Mouse (Mus musculus): Measurements from ENCODE around the gene Pom121l2.

Gene Pom121l2

GRCm38 (mm10) chr13:21980981-21981802, at the start of gene Pom121l2:
Gene Pom121l2 (plus strand): TSS chr13:21981194.
- in situ Hi-C loops (cut with MboI; ENCODE audit: low pct_unique_long_range_greater_than_20kb in 1 of 2, low sequenced_read_pairs in 2 of 2, unreplicated experiment in 1 of 2) = no loop called here

GRCm38 (mm10) chr13:21931740-21932139, 49.3 kb upstream of the Pom121l2 start:
- in situ Hi-C loops (cut with MboI; ENCODE audit: low pct_unique_long_range_greater_than_20kb in 1 of 2, low sequenced_read_pairs in 2 of 2, unreplicated experiment in 1 of 2) = loop anchor here (10.0 to 25.0 kb wide), 4 partner anchors 669 to 1503 kb away; no protein-coding TSS in a partner anchor

GRCm38 (mm10) chr13:21933626-21934548, 47.1 kb upstream of the Pom121l2 start:
- in situ Hi-C loops (cut with MboI; ENCODE audit: low pct_unique_long_range_greater_than_20kb in 1 of 2, low sequenced_read_pairs in 2 of 2, unreplicated experiment in 1 of 2) = loop anchor here (10.0 to 25.0 kb wide), 4 partner anchors 672 to 1501 kb away; no protein-coding TSS in a partner anchor

- in situ Hi-C loops (cut with MboI; ENCODE audit: low pct_unique_long_range_greater_than_20kb in 1 of 2, low sequenced_read_pairs in 2 of 2, unreplicated experiment in 1 of 2) = loop anchor here (10.0 to 25.0 kb wide), 4 partner anchors 673 to 1500 kb away; no protein-coding TSS in a partner anchor
Measured at GRCm38 (mm10) chr13:21934982-21935791, 45.8 kb upstream of the Pom121l2 start.

GRCm38 (mm10) chr13:21935833-21936232, 45.2 kb upstream of the Pom121l2 start:
- in situ Hi-C loops (cut with MboI; ENCODE audit: low pct_unique_long_range_greater_than_20kb in 1 of 2, low sequenced_read_pairs in 2 of 2, unreplicated experiment in 1 of 2) = loop anchor here (10.0 to 25.0 kb wide), 4 partner anchors 674 to 1499 kb away; no protein-coding TSS in a partner anchor

- in situ Hi-C loops (cut with MboI; ENCODE audit: low pct_unique_long_range_greater_than_20kb in 1 of 2, low sequenced_read_pairs in 2 of 2, unreplicated experiment in 1 of 2) = loop anchor here (10.0 to 25.0 kb wide), 4 partner anchors 675 to 1498 kb away; no protein-coding TSS in a partner anchor
Measured at GRCm38 (mm10) chr13:21936968-21937367, 44.0 kb upstream of the Pom121l2 start.

- in situ Hi-C loops (cut with MboI; ENCODE audit: low pct_unique_long_range_greater_than_20kb in 1 of 2, low sequenced_read_pairs in 2 of 2, unreplicated experiment in 1 of 2) = loop anchor here in 1 of 2 experiments (25.0 kb wide), 3 partner anchors 678 to 1372 kb away; no protein-coding TSS in a partner anchor
Measured at GRCm38 (mm10) chr13:21940213-21940612, 40.8 kb upstream of the Pom121l2 start.

GRCm38 (mm10) chr13:21940811-21941321, 40.1 kb upstream of the Pom121l2 start:
- in situ Hi-C loops (cut with MboI; ENCODE audit: low pct_unique_long_range_greater_than_20kb in 1 of 2, low sequenced_read_pairs in 2 of 2, unreplicated experiment in 1 of 2) = loop anchor here in 1 of 2 experiments (25.0 kb wide), 3 partner anchors 679 to 1371 kb away; no protein-coding TSS in a partner anchor

- in situ Hi-C loops (cut with MboI; ENCODE audit: low pct_unique_long_range_greater_than_20kb in 1 of 2, low sequenced_read_pairs in 2 of 2, unreplicated experiment in 1 of 2) = loop anchor here in 1 of 2 experiments (25.0 kb wide), 3 partner anchors 681 to 1369 kb away; no protein-coding TSS in a partner anchor
Measured at GRCm38 (mm10) chr13:21943644-21944043, 37.4 kb upstream of the Pom121l2 start.

- in situ Hi-C loops (cut with MboI; ENCODE audit: low pct_unique_long_range_greater_than_20kb in 1 of 2, low sequenced_read_pairs in 2 of 2, unreplicated experiment in 1 of 2) = loop anchor here in 1 of 2 experiments (25.0 kb wide), 3 partner anchors 682 to 1368 kb away; no protein-coding TSS in a partner anchor
Measured at GRCm38 (mm10) chr13:21944592-21944925, 36.4 kb upstream of the Pom121l2 start.

- in situ Hi-C loops (cut with MboI; ENCODE audit: low pct_unique_long_range_greater_than_20kb in 1 of 2, low sequenced_read_pairs in 2 of 2, unreplicated experiment in 1 of 2) = loop anchor here in 1 of 2 experiments (25.0 kb wide), 3 partner anchors 683 to 1367 kb away; no protein-coding TSS in a partner anchor
Measured at GRCm38 (mm10) chr13:21944926-21945740, 35.9 kb upstream of the Pom121l2 start, which contains the start of gene Zfp184. Gene Zfp184 (plus strand): TSS chr13:21945094.

- in situ Hi-C loops (cut with MboI; ENCODE audit: low pct_unique_long_range_greater_than_20kb in 1 of 2, low sequenced_read_pairs in 2 of 2, unreplicated experiment in 1 of 2) = no loop called here
Measured at GRCm38 (mm10) chr13:21969269-21969668, 11.7 kb upstream of the Pom121l2 start.

- in situ Hi-C loops (cut with MboI; ENCODE audit: low pct_unique_long_range_greater_than_20kb in 1 of 2, low sequenced_read_pairs in 2 of 2, unreplicated experiment in 1 of 2) = loop anchor here (5.0 to 10.0 kb wide), 2 partner anchors 52 to 55 kb away; no protein-coding TSS in a partner anchor
Measured at GRCm38 (mm10) chr13:21969816-21970215, 11.2 kb upstream of the Pom121l2 start.

GRCm38 (mm10) chr13:21971641-21972040, 9.4 kb upstream of the Pom121l2 start:
- in situ Hi-C loops (cut with MboI; ENCODE audit: low pct_unique_long_range_greater_than_20kb in 1 of 2, low sequenced_read_pairs in 2 of 2, unreplicated experiment in 1 of 2) = loop anchor here (5.0 to 10.0 kb wide), 2 partner anchors 51 to 53 kb away; no protein-coding TSS in a partner anchor

- in situ Hi-C loops (cut with MboI; ENCODE audit: low pct_unique_long_range_greater_than_20kb in 1 of 2, low sequenced_read_pairs in 2 of 2, unreplicated experiment in 1 of 2) = loop anchor here (5.0 to 10.0 kb wide), 2 partner anchors 48 to 51 kb away; no protein-coding TSS in a partner anchor
Measured at GRCm38 (mm10) chr13:21974221-21974725, 6.7 kb upstream of the Pom121l2 start.
